Mouse (Mus musculus) stomach, embryonic 14.5 days (tissue): ENCODE data around the gene Sdad1. TPM values are rescaled to one million over a fixed set of nuclear protein-coding genes. Genes with fewer than 3 reads are reported as not detected.

Source experiments
- ATAC-seq: fragments of 200-750 bp; cut with Nextera tagmentation; 2 replicates; pipeline ENCODE4 v1.8.0; 2017; ENCODE audit warnings: low read depth, moderate TSS enrichment; ENCODE audit not compliant: insufficient number of reproducible peaks, insufficient read depth, low FRiP score
- H3K27ac ChIP-seq: fragments of 300-500 bp; sonication (generic); 2 replicates; pipeline ENCODE4 v1.5.1; 2014; ENCODE audit warnings: mild to moderate bottlenecking, low read length, moderate library complexity, mixed read lengths
- H3K27me3 ChIP-seq: fragments of 300-500 bp; sonication (generic); 2 replicates; pipeline ENCODE4 v1.6.1; 2014; ENCODE audit warnings: low read length, control low read depth, mixed read lengths; ENCODE audit not compliant: control insufficient read depth, insufficient read depth
- H3K36me3 ChIP-seq: fragments of 300-500 bp; sonication (generic); 2 replicates; pipeline ENCODE4 v1.6.1; 2014; ENCODE audit warnings: mild to moderate bottlenecking, control low read depth, low read length, moderate library complexity, mixed read lengths; ENCODE audit not compliant: control insufficient read depth, insufficient read depth
- H3K4me1 ChIP-seq: fragments of 300-500 bp; sonication (generic); 2 replicates; pipeline ENCODE4 v1.6.1; 2014; ENCODE audit warnings: low read length, control low read depth, mixed read lengths; ENCODE audit not compliant: control insufficient read depth, insufficient read depth
- H3K4me2 ChIP-seq: fragments of 300-500 bp; sonication (generic); replicated peaks from 2 replicates; pipeline ENCODE4 v1.6.1; 2014; ENCODE audit warnings: low read depth, low read length, control low read depth
- H3K4me3 ChIP-seq: fragments of 300-500 bp; sonication (generic); 2 replicates; pipeline ENCODE4 v1.5.1; 2014; ENCODE audit warnings: low read depth, low read length, control low read depth
- H3K9ac ChIP-seq: fragments of 300-500 bp; sonication (generic); replicated peaks from 2 replicates; pipeline ENCODE4 v1.6.1; 2014; ENCODE audit warnings: low read depth, mild to moderate bottlenecking, control low read depth, low read length, moderate library complexity, mixed read lengths
- H3K9me3 ChIP-seq: fragments of 300-500 bp; sonication (generic); 2 replicates; pipeline ENCODE4 v1.6.1; 2016; ENCODE audit warnings: low read depth, low read length, control low read depth; ENCODE audit not compliant: control insufficient read depth
- WGBS: fragments of 180-500 bp; shearing (Covaris S2); extraction: QIAGEN DNeasy Blood & Tissue Kit; methylation state at CpG from one replicate; pipeline ENCODE4 v1.1.7; 2014; 5-methylcytosine and 5-hydroxymethylcytosine counted together
- polyA plus RNA-seq: library from polyadenylated mRNA; unstranded; fragments of >200 nt; fragmentation: Nextera tagmentation; extraction: Ambion mirVana; gene quantifications from 2 replicates; pipeline ENCODE4 v1.2.1, GENCODE M21; 2014

Gene Sdad1
- polyA plus RNA-seq, 1 experiment from 2014 or later = 56.0 TPM

DNA sequence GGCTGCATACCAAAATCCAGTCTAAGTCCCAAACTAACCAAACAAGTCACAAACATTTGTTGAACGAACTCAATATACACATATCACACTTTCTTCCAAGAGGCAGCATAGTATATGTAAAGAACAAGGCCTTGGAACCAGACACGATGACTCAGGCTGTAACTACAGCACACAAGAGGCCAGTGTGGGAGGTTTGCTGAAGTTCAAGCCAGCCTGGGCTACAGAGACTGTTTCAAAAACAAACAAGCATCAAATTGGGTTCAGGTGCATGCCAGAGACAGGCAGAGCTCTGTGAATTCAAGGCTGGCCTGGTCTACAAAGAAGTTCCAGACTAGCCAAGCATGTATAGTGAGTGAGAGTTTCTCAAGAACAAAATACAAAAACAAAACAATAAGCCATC, 15.8 kb downstream of the Sdad1 start:
- Histone ChIP-seq H3K27ac (no peak overlapping the region), H3K9ac (no peak overlapping the region), H3K4me3 (no peak overlapping the region), H3K9me3 (no peaks in the 10 kb centered on the region), H3K4me2 (no peak overlapping the region), H3K27me3 (no peaks in the 10 kb centered on the region), H3K4me1 (no peaks in the 10 kb centered on the region), H3K36me3 (peaks cover 77% of the 10 kb centered on the region)
- ATAC-seq = no peak
- WGBS = 92% methylated on average over 2 of the region's 2 CpGs

DNA sequence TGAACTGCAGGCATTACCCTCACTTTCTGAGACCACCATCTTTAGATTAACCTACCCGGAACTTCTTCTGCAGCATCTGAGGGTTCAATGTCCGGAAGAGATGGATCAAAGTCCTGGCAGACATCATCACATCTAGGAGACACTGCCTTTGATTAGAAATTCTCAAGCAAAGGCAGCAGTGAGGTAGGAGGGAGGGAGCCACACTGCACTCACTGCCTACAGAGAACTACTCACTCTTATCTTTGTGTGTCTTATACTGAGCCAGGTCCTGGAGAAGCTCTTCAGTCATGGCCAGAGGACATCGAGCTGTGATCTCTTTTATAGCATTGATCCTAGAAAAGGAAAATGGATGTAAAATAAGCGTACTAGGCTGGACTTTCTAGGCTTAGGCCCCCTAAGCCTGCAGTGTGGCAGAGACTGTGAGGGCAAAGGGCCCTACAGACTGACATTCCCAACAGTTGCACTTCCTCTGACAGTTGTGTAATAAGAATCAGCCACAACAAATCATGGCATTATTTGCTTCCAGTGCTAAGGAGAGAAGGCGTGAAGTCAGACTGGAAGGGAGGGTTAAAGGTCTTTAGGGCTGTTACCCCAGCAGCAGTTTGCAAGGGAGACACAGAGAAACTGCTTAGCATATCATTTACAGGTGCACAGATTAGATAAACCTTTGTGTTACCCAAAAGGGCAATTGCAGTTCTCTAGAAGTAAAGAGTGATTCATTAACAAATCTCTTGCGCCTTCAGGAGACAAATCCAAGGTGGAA, 18.4 kb downstream of the Sdad1 start:
- ATAC-seq = peak; percentile 37; the same call in 1 of the 2 replicates
- no peak overlapping the region for H3K27ac ChIP-seq
- H3K36me3 ChIP-seq = peaks cover 80% of the 10 kb centered on the region
- H3K27me3 ChIP-seq = no peaks in the 10 kb centered on the region
- no peak overlapping the region for H3K9ac ChIP-seq
- no peak overlapping the region for H3K4me3 ChIP-seq
- 86% methylated on average over 6 of the region's 6 CpGs for WGBS
- H3K4me2 ChIP-seq = no peak overlapping the region
- no peaks in the 10 kb centered on the region for H3K4me1 ChIP-seq
- H3K9me3 ChIP-seq = no peaks in the 10 kb centered on the region

GRCm38 (mm10) chr5:92287840-92288239, 22.4 kb downstream of the Sdad1 start:
- Histone ChIP-seq H3K4me1 (no peaks in the 10 kb centered on the region), H3K27me3 (no peaks in the 10 kb centered on the region), H3K4me3 (no peak overlapping the region), H3K9me3 (no peaks in the 10 kb centered on the region), H3K9ac (no peak overlapping the region), H3K27ac (no peak overlapping the region), H3K4me2 (no peak overlapping the region), H3K36me3 (peaks cover 58% of the 10 kb centered on the region)
- no peak for ATAC-seq
- 84% methylated on average over 6 of the region's 6 CpGs for WGBS

DNA sequence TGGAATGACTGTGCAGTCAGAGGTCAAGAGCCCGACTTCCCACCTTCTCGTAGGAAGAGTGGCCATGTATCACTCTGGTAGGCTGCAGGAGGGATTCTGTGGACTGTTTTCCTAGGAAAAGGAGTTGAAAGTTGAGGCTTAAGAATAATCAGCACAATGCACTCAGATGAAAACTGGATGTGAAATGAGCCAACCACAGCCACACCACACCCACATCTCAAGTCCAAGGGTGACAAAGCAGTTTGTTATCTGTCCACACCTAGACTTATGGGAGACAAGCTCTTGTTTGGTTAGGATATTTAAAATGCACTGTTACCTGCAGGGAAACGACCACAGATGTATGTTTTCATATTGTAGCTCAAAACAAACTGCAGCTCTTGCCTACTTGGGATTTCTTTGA, 27.2 kb downstream of the Sdad1 start:
- no peaks in the 10 kb centered on the region for H3K9me3 ChIP-seq
- H3K4me3 ChIP-seq = no peak overlapping the region
- ATAC-seq = no peak
- H3K4me1 ChIP-seq = no peaks in the 10 kb centered on the region
- peaks cover 22% of the 10 kb centered on the region for H3K36me3 ChIP-seq
- no peaks in the 10 kb centered on the region for H3K27me3 ChIP-seq
- no peak overlapping the region for H3K27ac ChIP-seq
- no peak overlapping the region for H3K4me2 ChIP-seq
- 45% methylated on average over 3 of the region's 3 CpGs for WGBS
- H3K9ac ChIP-seq = no peak overlapping the region

DNA sequence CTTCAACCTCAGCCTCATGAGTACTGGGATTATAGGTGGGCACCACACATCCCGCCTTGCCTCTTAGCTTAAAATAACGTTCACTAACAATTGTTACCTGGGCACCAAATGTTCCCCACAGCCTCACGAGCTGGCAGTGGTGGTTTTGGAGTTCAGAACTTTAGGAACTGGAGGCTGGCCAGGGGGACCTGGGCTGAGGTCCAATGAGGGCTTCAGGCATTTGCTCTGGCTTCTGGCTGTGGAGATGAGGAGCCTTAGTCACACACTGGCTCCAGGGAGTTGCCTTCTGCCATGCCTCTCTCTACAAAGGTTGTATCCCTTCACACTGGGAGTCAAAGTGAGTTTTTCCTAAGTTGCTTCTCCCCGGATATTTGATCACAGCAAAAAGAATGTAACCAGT, 27.7 kb downstream of the Sdad1 start:
- Histone ChIP-seq H3K4me3 (no peak overlapping the region), H3K27ac (no peak overlapping the region), H3K36me3 (peaks cover 19% of the 10 kb centered on the region), H3K4me1 (no peaks in the 10 kb centered on the region), H3K9ac (no peak overlapping the region), H3K27me3 (no peaks in the 10 kb centered on the region), H3K9me3 (no peaks in the 10 kb centered on the region), H3K4me2 (no peak overlapping the region)
- 76% methylated on average over 4 of the region's 4 CpGs for WGBS
- ATAC-seq = no peak

GRCm38 (mm10) chr5:92278942-92279537, 31.2 kb downstream of the Sdad1 start:
- no peak overlapping the region for H3K9ac ChIP-seq
- no peaks in the 10 kb centered on the region for H3K27me3 ChIP-seq
- no peak overlapping the region for H3K27ac ChIP-seq
- no peak for ATAC-seq
- WGBS = 80% methylated on average over 10 of the region's 10 CpGs
- no peaks in the 10 kb centered on the region for H3K4me1 ChIP-seq
- no peaks in the 10 kb centered on the region for H3K36me3 ChIP-seq
- H3K4me2 ChIP-seq = no peak overlapping the region
- no peak overlapping the region for H3K4me3 ChIP-seq
- no peaks in the 10 kb centered on the region for H3K9me3 ChIP-seq

DNA sequence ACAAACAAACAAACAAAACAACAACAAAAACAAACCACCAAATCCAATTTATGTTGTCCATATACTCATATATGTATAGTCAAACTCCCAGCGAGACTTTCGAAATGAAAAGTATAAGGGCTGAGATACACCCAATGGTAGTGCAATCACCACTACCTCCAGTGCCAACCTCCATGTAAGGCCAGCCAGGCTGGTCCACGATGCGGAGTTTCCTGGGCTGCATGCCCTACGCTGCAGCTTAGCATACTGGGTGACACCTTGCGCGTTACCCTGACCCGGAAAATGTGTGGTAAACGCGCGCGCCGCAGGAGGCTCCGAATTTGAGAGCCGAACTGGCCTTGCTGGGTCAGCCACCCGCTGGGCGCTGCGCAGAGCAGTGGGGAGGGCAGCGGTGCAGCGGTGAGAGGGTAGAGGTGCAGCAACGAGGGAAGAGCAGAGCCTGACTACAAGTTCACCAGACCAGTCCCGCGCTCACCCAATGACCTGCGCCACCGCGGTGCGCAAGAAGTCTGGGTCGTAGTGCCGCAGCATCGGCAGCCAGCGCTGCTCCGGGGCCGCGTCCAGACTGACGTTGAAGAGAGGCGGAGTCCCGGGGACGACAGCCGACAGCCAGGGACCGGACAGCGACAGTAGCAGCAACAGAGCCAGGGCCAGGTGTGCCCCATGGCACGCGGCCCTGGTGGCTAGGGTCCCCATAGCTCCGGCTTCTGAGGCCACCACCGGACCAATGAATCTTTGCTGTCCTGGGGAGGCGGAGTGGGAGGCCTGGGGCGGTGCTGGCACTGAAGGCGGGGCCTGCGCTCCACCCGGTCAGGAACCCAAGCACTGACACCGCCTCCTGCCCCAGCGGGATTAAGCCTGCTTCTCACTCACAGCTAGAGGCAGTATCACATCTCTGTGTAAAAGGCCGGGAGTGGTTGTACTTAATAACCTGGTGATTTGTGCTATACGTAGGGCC, 32.6 kb downstream of the Sdad1 start, which contains the start of gene Naaa:
TSS of gene Naaa (minus strand) at position 734 of the 958 bp plus-strand sequence.
- Histone ChIP-seq H3K36me3 (no peaks in the 10 kb centered on the region), H3K4me2 (peak within 1 kb of the TSS; percentile 91), H3K4me3 (peak within 1 kb of the TSS; percentile 71), H3K9me3 (no peaks in the 10 kb centered on the region), H3K4me1 (no peaks in the 10 kb centered on the region), H3K27ac (no peak within 1 kb of the TSS), H3K9ac (peak within 1 kb of the TSS; percentile 18; the same call in 1 of the 2 replicates), H3K27me3 (no peaks in the 10 kb centered on the region)
- WGBS = 3% methylated on average over 53 of the region's 54 CpGs
- peak; percentile 93 for ATAC-seq

- ATAC-seq = no peak
- 84% methylated on average over 7 of the region's 7 CpGs for WGBS
- H3K9ac ChIP-seq = no peak overlapping the region
- H3K4me1 ChIP-seq = no peaks in the 10 kb centered on the region
- H3K27ac ChIP-seq = no peak overlapping the region
- H3K4me2 ChIP-seq = no peak overlapping the region
- H3K27me3 ChIP-seq = no peaks in the 10 kb centered on the region
- no peak overlapping the region for H3K4me3 ChIP-seq
- H3K36me3 ChIP-seq = no peaks in the 10 kb centered on the region
- no peaks in the 10 kb centered on the region for H3K9me3 ChIP-seq
Measured at GRCm38 (mm10) chr5:92270496-92270895, 39.8 kb downstream of the Sdad1 start.
